Mouse (Mus musculus) ES-E14 (cell line): ENCODE measurements around the gene Zfhx3. TPM values are rescaled to one million over a fixed set of nuclear protein-coding genes. Genes with fewer than 3 reads are reported as not detected.

Experiments
- DNase-seq: peaks from one replicate; pipeline ENCODE4 v3.0.0-alpha.2; 2013; ENCODE audit warnings: low read depth, low spot score
- H3K27ac ChIP-seq: 2 replicates; pipeline ENCODE4 v1.5.1; 2012; ENCODE audit warnings: low read depth, mild to moderate bottlenecking, low read length, moderate library complexity, mixed read lengths; ENCODE audit not compliant: poor library complexity, insufficient read depth, severe bottlenecking
- H3K36me3 ChIP-seq: 2 replicates; pipeline ENCODE4 v1.6.1; 2012; ENCODE audit warnings: mild to moderate bottlenecking, low read length, moderate library complexity, mixed read lengths; ENCODE audit not compliant: control insufficient read depth, poor library complexity, insufficient read depth, severe bottlenecking
- H3K4me1 ChIP-seq, 2 experiments: fragments of 150-350 bp in 1 of 2; sonication (generic) in 1 of 2; 2 replicates each; pipeline ENCODE4 v1.6.1; 2012; ENCODE audit warnings: low read length in 2 of 2, mild to moderate bottlenecking in 1 of 2, mixed read lengths in 1 of 2; ENCODE audit not compliant: control insufficient read depth in 2 of 2, insufficient read depth in 2 of 2, poor library complexity in 1 of 2
- H3K4me3 ChIP-seq, 2 experiments: fragments of 150-350 bp in 1 of 2; sonication (generic) in 1 of 2; 2 replicates each; pipeline ENCODE4 v1.5.1; 2012; ENCODE audit warnings: low read length in 2 of 2, low read depth in 1 of 2, mild to moderate bottlenecking in 1 of 2, mixed read lengths in 1 of 2; ENCODE audit not compliant: insufficient read depth in 1 of 2, poor library complexity in 1 of 2, severe bottlenecking in 1 of 2
- H3K9ac ChIP-seq: 2 replicates; pipeline ENCODE4 v1.6.1; 2012; ENCODE audit warnings: low read depth, mild to moderate bottlenecking, low read length, mixed read lengths; ENCODE audit not compliant: poor library complexity, insufficient read depth, severe bottlenecking
- H3K9me3 ChIP-seq: fragments of 150-350 bp; sonication (generic); 2 replicates; pipeline ENCODE4 v1.6.1; 2012; ENCODE audit warnings: low read depth, mild to moderate bottlenecking, low read length; ENCODE audit not compliant: control insufficient read depth, insufficient read depth
- CHD2 ChIP-seq: IDR thresholded peaks from 2 replicates; pipeline ENCODE4 v1.6.1; 2014; ENCODE audit warnings: mild to moderate bottlenecking, low read depth, low read length, inconsistent platforms
- HCFC1 ChIP-seq: IDR thresholded peaks from 2 replicates; pipeline ENCODE4 v1.6.1; 2012; ENCODE audit warnings: low read length, inconsistent platforms, borderline replicate concordance; ENCODE audit not compliant: insufficient read depth
- MAFK ChIP-seq: IDR thresholded peaks from 2 replicates; pipeline ENCODE4 v1.6.1; 2014; ENCODE audit warnings: mild to moderate bottlenecking, low read depth, low read length, inconsistent platforms; ENCODE audit not compliant: insufficient read depth
- ZC3H11A ChIP-seq: IDR thresholded peaks from 2 replicates; pipeline ENCODE4 v1.6.1; 2012; ENCODE audit warnings: low read depth, mild to moderate bottlenecking, inconsistent platforms, low read length, borderline replicate concordance
- ZNF384 ChIP-seq: IDR thresholded peaks from 2 replicates; pipeline ENCODE4 v1.6.1; 2012; ENCODE audit warnings: low read depth, low read length, inconsistent platforms
- in situ Hi-C, 2 experiments: fragments of 600-800 bp; cut with MboI; formaldehyde crosslinking; loops; one replicate each; pipeline ENCODE4 v1.15.1; 2025; ENCODE audit warnings: low sequenced_read_pairs in 2 of 2, inconsistent platforms in 1 of 2; ENCODE audit not compliant: unreplicated experiment in 2 of 2
- total RNA-seq: library from RNA; depleted of rRNA; stranded (reverse); fragments of 300-350 nt; gene quantifications from 2 replicates; pipeline ENCODE4 v1.2.3, GENCODE M21; 2012

The Zfhx3 gene
- total RNA-seq, 1 experiment: 8.8 TPM

- Histone ChIP-seq H3K9me3 (peaks cover 12% of the 10 kb centered on the region), H3K27ac (no peak overlapping the region), H3K4me1 (no peaks in the 10 kb centered on the region), H3K4me3 (no peak overlapping the region), H3K9ac (no peak overlapping the region), H3K36me3 (no peaks in the 10 kb centered on the region)
- DNase-seq: no peak
- in situ Hi-C loops: no loop called here
- TF ChIP-seq ZNF384: no peak
- TF ChIP-seq MAFK: no peak
- TF ChIP-seq ZC3H11A: no peak
- no peak for TF ChIP-seq HCFC1
- TF ChIP-seq CHD2: no peak
These were observed 720.3 kb downstream of the Zfhx3 start for GRCm38 (mm10) chr8:108662766-108663165.

- TF ChIP-seq MAFK (no peak), HCFC1 (no peak), CHD2 (no peak), ZC3H11A (no peak), ZNF384 (no peak)
- H3K4me1 ChIP-seq: 0 out of 4 replicates have a peak, but pooled peaks cover 0 to 2% of the 10 kb centered on the region in 2 experiments
- H3K36me3 ChIP-seq: no peaks in the 10 kb centered on the region
- DNase-seq: no peak
- no peak overlapping the region for H3K9ac ChIP-seq
- in situ Hi-C loops: no loop called here
- H3K27ac ChIP-seq: no peak overlapping the region
- 0 out of 2 replicates have a peak, but pooled peaks cover under 1% of the 10 kb centered on the region for H3K9me3 ChIP-seq
- H3K4me3 ChIP-seq: no peak overlapping the region
These were observed 729.6 kb downstream of the Zfhx3 start for GRCm38 (mm10) chr8:108671939-108672515.

- in situ Hi-C loops: no loop called here
- H3K4me1 ChIP-seq: 0 out of 4 replicates have a peak, but pooled peaks cover 0 to 2% of the 10 kb centered on the region in 2 experiments
- DNase-seq: no peak
- H3K27ac ChIP-seq: no peak overlapping the region
- H3K36me3 ChIP-seq: no peaks in the 10 kb centered on the region
- TF ChIP-seq ZC3H11A (no peak), MAFK (no peak), ZNF384 (no peak), CHD2 (no peak), HCFC1 (no peak)
- H3K9me3 ChIP-seq: no peaks in the 10 kb centered on the region
- H3K9ac ChIP-seq: no peak overlapping the region
- H3K4me3 ChIP-seq: no peak overlapping the region
These were observed 732.6 kb downstream of the Zfhx3 start for GRCm38 (mm10) chr8:108675001-108675525.

GRCm38 (mm10) chr8:108689694-108690093, 747.2 kb downstream of the Zfhx3 start:
- Histone ChIP-seq H3K27ac (no peak overlapping the region), H3K4me1 (peaks cover 3 to 6% of the 10 kb centered on the region in 2 experiments; a peak in 2 of 4 replicates), H3K9me3 (no peaks in the 10 kb centered on the region), H3K9ac (no peak overlapping the region), H3K4me3 (no peak overlapping the region), H3K36me3 (no peaks in the 10 kb centered on the region)
- DNase-seq: no peak
- no peak for TF ChIP-seq ZC3H11A
- TF ChIP-seq MAFK: no peak
- in situ Hi-C loops: no loop called here
